Mouse (Mus musculus) adrenal gland, postnatal 36 days (tissue): ENCODE measurements around the gene Slit1. TPM values are rescaled to one million over a fixed set of nuclear protein-coding genes. Genes with fewer than 3 reads are reported as not detected.

Source experiments
- DNase-seq, 2 experiments: peaks; one replicate each; pipeline ENCODE4 v3.0.0; 2021; ENCODE audit warnings: mixed read lengths in 1 of 2
- microRNA-seq: library from miRNA; unstranded; fragments of <30 nt; microRNA quantifications from one replicate; pipeline ENCODE4 v1.2.0, GENCODE M21; 2021
- total RNA-seq, 2 experiments: library from RNA; stranded (reverse); gene quantifications; 2 replicates each; pipeline ENCODE4 v1.2.3; 2021

The Slit1 gene
- total RNA-seq, 2 experiments from 2014 or later: 7.6 to 18.4 TPM

DNA sequence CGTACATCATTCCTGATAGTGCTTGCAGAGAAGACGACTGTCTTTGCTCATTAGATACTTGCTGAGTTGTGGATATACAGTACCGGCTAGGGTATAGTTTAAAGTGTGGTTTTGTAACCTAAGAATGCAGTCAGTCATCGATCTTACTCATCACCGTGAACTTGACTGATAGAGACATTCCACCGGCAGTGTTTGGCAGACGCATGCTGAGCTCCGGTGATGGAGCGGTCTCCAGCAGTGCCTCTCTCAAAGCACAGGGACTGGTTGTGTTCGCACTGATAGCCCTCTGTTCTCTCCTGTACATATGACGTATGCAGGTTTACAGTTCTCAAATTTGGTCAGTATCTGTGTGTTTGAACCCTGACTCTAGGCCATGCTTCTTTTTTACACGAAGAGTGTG lies 151.7 kb downstream of the Slit1 start:
- DNase-seq: no peak

DNA sequence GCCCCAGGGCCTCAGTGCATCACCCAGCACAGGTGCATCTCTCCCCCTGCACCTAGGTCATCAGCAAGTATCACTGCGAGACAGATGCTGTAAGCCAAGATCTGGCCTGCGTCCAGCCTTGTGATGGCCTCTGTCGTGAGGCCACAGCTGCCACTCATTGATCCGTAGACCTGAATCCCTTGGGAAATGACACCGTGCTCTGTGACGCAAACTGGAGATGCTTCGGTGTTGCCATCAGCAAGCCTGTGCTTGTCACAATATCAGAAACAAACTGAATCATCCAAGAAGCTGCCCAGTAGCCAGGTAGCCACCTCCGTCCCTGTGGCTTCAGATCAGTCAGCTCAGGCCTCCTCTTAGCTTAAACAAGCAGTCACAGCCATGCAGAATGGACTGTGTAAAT lies 153.8 kb downstream of the Slit1 start:
- no peak for DNase-seq

DNA sequence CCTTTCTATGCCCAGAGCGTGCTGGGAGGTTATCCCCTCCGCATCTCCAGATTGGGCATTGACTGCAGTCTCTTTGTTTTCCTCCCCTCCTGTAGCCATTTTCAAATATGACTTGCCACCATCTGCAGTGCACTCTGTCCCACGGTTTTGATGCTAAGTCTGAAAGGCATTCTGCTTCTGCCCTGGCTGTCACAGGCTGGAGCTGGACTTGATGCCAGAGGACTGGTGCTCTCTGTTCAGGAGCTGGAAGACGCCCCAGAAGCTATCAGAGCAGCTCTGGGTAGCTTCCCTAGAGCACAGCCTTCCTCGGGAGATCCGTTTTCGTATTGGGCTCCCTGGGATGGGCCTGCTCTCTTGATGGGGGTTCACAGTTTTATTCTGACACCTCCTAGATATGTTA lies 154.4 kb downstream of the Slit1 start:
- no peak for DNase-seq

DNA sequence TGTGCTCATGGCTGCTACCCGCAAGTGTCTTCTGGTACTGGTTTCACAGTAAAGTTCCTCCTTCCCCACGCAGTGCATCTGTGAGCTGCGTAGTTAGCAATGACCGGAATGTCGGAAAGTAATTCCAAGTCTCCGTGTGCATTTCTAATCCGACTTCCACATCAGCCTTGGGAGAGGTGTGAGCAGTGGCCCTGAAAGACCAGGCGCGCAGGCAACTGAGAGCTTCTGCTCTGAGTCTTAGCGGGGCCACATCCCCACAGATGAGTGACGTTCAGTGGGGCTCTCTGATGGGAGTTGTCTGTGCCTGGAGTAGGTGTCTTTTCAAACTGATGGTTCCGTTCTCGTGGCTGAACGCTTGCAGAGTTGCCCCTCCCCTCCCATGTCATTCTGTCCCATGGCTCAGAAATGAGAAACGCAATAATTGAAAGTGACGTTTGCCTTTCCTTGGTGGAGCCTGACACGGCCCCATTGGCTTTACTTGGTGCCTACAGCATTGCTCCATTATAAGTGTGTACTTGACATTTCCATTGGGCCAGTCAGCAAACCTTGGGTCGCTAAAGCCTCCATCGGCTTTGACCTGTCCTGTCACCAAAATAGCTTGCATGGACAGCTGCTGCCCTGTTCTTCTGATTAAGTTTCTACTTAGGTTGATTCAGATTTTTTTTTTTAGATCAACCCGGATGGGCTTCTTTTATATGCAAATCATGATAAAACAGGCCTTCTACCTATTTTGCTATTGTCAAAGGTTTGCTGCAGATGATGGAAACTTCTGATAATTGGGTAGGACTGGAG lies 155.8 kb downstream of the Slit1 start:
- no peak for DNase-seq

DNA sequence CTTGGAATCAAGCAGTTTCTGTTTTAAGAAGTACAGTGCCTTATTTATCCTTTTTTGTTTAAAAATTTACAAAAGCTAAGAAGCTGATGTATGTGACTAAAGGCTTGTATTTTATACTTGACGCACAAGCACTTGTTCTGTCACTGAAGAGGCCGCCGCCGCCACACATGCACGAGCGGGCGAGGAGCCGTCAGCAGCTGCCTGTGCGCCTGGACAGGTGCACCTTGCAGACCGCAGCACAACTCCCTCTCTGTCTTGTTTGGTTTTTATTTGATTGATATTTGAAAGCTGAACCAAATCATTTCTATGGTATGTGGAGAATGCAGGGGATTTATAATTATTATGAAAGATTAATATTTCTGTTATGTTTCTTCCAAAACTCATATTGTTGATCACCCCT lies 156.7 kb downstream of the Slit1 start:
- DNase-seq: no peak

DNA sequence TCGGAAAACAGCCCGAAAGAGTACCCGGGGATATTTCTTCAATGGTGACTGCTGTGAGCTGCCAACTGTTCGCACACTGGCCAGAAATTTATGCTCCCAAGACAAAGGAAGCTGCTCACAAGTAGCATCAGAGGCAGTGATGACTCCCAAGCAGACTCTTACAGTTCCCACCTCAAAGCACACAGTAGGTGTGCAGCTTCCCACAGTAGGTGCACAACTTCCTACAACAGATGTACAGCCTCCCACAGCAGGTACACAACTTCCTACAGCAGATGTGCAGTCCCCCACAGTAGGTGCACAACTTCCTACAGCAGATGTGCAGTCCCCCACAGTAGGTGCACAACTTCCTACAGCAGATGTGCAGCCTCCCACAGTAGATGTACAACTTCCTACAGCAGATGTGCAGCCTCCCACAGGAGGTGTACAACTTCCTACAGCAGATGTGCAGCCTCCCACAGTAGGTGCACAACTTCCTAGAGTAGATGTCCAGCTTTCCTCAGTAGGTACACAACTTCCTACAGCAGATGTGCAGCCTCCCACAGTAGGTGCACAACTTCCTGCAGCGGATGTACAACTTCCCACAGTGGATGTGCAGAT lies 160.4 kb downstream of the Slit1 start:
- DNase-seq: no peak

DNA sequence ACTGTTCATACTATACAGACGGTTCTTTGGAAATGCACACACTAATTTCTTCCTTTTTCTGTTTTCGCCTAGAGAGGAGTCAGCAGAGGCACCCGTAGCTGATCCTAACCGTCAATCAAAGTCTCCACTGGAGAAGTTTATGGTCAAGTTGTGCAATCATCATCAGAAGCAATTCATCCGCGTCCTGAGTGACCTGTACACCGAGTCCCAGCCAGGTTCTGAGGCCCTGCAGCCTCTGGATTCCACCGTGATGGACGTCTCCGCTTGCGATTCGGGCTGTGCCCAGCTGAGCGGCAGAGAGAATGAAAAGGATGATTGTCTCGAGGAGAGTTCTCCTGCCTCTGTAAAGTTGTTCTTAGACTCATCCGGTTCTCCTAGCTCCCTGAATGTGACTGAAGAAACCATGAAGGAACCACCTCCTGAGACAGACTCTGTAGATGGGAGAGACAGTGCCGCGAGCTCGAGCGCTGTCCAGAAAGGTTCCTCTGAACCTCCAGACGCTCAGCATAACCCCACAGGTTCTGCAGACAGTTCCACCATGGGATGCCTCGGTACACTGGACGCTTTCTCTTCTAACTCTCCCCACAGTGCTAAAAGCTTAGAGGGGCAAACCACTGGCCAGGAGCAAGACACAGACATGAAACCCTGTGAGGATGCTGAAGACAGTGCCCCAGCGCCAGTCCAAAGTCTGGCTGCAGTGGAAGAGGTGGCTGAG lies 161.6 kb downstream of the Slit1 start, which contains the start of gene Gm340:
TSS of gene Gm340 (plus strand) at position 665 of the 715 bp plus-strand sequence.
- no peak for DNase-seq

DNA sequence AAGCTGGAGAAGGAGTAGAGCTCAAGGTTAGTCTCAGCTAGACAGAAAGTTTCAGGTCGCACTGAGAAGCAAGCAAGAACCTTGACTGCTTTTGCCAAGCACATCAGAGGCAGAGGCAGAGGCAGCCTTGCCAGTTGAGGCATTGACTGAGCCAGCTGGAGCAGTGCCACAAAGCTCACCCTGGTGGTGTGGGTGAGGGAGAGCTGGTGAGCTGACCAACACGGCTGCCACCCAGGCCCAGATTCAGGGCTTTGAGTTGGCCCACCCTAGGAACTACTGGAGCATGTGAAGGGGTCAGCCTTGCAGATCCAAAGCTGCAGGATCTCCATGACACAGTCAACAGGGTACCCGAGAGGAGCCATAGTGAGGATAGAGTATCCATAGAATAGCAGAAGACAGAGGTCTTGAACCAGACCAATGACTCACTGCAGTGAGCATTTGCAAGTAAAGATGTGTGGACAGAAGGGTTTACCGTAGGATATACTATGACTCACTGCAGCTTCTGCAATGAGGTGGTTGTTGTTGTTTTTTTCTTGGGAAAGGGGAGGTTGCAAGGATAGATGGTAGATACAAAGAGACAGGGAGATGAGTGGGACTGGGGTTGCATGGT lies 164.0 kb downstream of the Slit1 start:
- peak; percentile 86 to 87 for DNase-seq

DNA sequence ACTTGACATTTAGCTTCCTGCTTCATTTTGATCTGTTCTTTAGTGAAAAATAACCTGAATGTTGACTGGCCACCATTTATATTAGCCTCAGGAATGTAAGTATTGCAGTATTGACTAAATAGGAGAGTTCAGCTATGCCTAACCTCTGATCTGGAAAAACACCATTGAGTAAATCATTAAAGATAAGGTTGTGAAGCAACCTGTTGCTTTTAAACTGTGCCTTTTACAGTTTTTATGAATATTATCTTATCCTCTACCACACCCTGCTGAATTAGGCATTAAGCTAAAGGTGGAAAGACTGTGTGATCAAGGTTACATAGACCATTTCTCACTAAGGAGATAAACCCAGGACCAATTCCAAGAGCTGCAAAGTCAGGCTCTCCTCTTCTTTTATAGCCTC lies 165.9 kb downstream of the Slit1 start:
- DNase-seq: no peak

DNA sequence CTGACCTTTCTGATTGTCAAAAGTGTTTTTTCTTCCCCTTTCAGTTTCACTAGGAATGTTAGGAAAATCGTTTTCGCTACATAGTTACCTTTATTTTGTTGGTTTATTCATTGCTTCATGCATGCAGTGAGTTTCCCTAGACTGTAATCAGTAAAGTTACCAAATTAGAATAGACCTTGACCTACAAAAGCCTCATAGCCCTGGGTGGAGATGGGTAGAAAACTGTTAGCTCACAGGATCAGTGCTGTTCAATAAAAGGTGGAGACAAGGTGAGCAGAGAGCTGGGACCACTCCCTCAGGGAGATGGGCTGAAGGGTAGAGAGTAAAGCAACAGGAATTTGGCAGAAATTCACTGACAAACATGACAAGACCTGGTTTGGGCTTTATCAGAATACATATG lies 169.8 kb downstream of the Slit1 start:
- no peak for DNase-seq

DNA sequence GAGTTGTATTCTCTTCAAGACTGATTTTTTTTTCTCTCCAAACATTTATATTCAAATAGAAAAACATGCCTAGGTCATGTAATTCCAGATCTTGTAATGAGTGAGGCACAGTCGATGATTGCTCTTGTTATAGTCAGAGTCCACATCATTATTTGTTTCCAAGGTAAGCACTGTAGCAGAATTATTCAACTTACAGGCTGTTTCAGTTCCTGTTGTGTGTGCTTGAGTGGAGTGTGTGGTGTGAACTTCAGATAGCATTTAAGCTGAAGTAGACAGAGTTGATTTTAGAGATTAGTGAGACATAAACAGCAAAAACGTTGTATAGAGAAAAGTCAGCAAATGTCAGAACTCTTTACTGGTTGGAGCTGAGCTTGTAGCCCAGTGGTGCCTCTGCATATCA lies 174.7 kb downstream of the Slit1 start:
- no peak for DNase-seq

DNA sequence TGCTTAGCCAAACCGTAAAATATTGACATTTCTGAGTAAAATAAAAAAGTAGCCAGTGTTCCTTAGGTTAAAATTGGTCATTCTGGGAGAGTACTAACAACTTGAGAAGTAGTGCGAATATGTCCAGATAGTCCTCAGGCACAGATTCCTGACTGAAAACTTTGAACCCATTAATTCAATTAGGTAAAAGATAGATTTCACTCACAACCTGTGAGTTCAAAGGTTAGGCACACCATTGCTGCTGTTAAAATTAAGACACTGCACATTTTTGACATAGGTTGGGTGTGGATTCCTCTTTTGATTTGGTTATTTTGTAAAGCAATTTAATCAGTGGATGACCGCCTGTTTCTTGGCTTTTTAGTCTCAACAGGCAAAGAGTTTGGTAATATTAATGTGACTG lies 182.6 kb downstream of the Slit1 start:
- DNase-seq: no peak

DNA sequence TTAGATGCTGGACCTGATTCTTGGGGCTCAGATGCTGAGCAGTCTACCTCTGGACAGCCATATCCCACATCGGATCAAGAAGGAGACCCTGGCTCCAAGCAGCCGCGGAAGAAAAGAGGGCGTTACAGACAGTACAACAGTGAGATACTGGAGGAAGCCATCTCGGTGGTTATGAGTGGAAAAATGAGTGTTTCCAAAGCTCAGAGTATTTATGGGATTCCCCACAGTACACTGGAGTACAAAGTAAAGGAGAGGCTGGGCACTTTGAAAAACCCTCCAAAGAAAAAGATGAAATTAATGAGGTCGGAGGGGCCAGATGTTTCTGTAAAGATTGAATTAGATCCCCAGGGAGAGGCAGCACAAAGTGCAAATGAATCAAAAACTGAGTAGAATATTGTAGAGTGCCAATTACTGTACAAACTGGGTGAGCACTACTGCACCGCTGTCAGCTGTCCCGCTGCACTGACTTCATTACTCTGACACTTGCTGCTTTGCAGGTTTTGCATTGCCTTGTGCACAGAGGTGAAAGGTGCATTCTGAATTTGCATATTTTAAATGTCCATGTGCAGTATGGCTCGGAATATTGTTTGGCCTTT lies 184.5 kb downstream of the Slit1 start:
- no peak for DNase-seq

DNA sequence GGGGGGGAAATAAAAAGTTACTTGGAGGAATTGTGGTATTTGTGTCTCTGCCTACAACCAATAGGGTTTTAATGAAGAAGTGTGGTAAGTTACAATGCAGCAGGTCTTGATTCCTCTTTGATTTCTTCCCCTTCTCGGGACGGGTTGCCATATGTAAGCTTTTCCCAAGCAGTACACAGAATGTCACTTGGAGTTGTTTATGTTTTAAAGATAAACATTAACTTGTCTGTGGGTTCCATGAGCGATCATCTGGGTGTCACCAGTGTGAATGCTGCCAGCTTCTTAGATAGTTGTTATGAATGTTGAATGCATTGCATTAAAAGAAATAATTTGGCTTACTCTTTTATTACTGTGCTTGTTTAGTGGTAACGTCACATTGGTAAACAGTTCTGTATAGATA lies 186.0 kb downstream of the Slit1 start:
- no peak for DNase-seq

DNA sequence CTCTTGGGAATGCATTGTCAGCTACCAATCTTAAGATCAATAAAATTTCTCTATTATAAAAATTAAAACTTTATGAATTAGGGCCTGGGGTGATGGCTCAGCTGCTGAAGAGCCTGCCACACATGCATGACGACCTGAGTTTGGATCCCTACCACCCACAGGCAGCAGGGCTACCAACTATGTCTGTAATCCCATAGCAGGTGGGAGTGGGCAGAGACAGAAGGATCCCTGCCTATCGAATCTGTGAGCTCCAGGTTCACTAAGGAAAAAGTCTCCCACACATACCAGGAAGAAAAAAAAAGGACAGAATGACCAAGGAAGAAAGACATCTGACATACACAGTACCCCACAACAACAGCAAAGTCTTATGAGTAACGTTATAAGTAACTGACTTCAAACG lies 186.5 kb downstream of the Slit1 start:
- no peak for DNase-seq

Small RNA genes within 50 kb of the gene (microRNA-seq; reads per million reads assigned to microRNA genes)
- gene Mir8091: not detected

Other genes starting within 250 kb of the Slit1 start
- 10 to 100 TPM; 12.4 to 17.4 TPM for gene Gm340, start 161.3 kb downstream of the Slit1 start, total RNA-seq
- 1 to 10 TPM; 5.0 to 5.8 TPM for gene Arhgap19, start 58.4 kb upstream of the Slit1 start, total RNA-seq
- 1 to 10 TPM; 4.9 to 7.8 TPM for gene Frat1, start 86.3 kb upstream of the Slit1 start, total RNA-seq
- gene Frat2, start 104.5 kb upstream of the Slit1 start, total RNA-seq: 1 to 10 TPM; 2.9 to 3.4 TPM
- gene Rrp12, start 152.5 kb upstream of the Slit1 start, total RNA-seq: 10 to 100 TPM; 12.5 to 23.2 TPM
- 100 to 1,000 TPM; 791 to 814 TPM for gene Pgam1, start 168.3 kb upstream of the Slit1 start, total RNA-seq
- 10 to 100 TPM; 28.3 to 31.7 TPM for gene Exosc1, start 189.8 kb upstream of the Slit1 start, total RNA-seq
- 10 to 100 TPM; 30.1 to 30.9 TPM for gene Zdhhc16, start 189.8 kb upstream of the Slit1 start, total RNA-seq
- 10 to 100 TPM; 20.2 to 23.9 TPM for gene Mms19, start 237.5 kb upstream of the Slit1 start, total RNA-seq
- 10 to 100 TPM; 17.1 to 17.5 TPM for gene Ubtd1, start 238.1 kb upstream of the Slit1 start, total RNA-seq